Mouse (Mus musculus): ENCODE results near the gene Adat1.

- TF ChIP-seq POLR2A (IDR thresholded peaks at IDR 0.05; ENCODE audit: low read depth, low read length) (no peak), CTCF (IDR thresholded peaks at IDR 0.05; ENCODE audit: borderline replicate concordance, insufficient read depth, low read length) (no peak)
Observed at GRCm38 (mm10) chr8:111964351-111964750, 27.8 kb downstream of the Adat1 start.
